ENCODE assay signal across 9 mouse cellular contexts in the genomic region with DNA sequence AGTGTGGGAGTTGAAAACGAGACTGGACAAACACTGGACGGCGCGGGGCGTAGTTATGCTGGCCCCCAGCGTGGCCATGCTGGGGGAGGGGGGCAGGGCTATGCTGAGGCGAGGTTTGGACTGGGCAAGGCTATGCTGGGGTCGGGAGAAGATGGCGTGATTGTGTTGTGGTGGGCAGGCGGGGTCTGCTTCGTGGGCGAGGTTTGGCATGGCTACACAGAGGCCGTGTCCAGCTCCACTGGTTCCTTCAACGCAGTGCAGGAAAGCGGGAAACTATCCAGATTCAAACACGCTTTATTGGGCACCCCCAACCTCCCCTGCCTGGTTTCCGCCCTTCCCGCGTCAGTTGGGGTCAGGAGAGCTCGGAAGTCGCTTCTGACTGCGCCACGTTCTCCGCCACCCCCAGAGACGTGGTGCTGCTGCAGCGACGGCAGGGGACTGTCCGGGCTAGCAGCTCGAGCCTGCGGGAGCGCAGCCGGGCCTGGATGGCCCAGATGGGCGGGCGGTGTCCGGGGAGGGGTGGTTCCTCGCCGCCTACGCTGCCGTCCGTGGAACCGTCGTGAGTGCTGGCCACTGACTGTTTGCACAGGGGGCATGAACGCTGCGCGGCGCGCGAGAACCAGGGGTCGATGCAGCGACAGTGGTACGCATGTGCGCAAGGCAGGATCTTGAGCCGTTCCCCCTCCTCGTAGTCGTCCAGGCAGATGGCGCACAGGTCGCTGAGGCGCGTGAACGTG. TPM values are rescaled to one million over a fixed set of nuclear protein-coding genes. Genes with fewer than 3 reads are reported as not detected.
A peak's percentile ranks its signal among the peaks of the same experiment; 100 is the strongest.
DNase-seq lines count a peak whose midpoint lies in the region; ATAC-seq lines count a peak whose summit lies in the region.
"Had no signal": no experiment of that assay in that cellular context is flagged by ENCODE, and none has a peak within 500 bp of the region (broad histone marks: within the 10 kb centered on the region; RNA-seq: fewer than 3 reads in every experiment).

No protein-coding gene starts in this region.

- 0 out of 2 replicates have a peak, but pooled peaks cover 4% of the 10 kb centered on the region for H3K36me3 ChIP-seq in heart, embryonic 10.5 days
- no peaks in the 10 kb centered on the region for H3K36me3 ChIP-seq in forebrain, embryonic 15.5 days
- H3K36me3 ChIP-seq in midbrain, embryonic 10.5 days = no peaks in the 10 kb centered on the region

- no peak for DNase-seq in heart, embryonic 10.5 days (ENCODE audit: low spot score)
- DNase-seq in heart, adult 8-10 months (ENCODE audit: low spot score) = no peak
- peak; percentile 56 for DNase-seq in ES-CJ7 (ENCODE audit: low read depth, low spot score)
- peak; percentile 41 for DNase-seq in midbrain, embryonic 10.5 days (ENCODE audit: low spot score)
- no peak for DNase-seq in right cerebral cortex, postnatal 36 days (ENCODE audit: low spot score in 2 of 2)
- DNase-seq in adipocyte (ENCODE audit: low spot score) = no peak
- DNase-seq in right cerebral cortex, adult 18-20 months = no peak

- H3K27me3 ChIP-seq in heart, embryonic 10.5 days (ENCODE audit: insufficient read depth, poor library complexity, severe bottlenecking) = peaks cover 78% of the 10 kb centered on the region
- H3K27me3 ChIP-seq in forebrain, embryonic 15.5 days = no peaks in the 10 kb centered on the region
- H3K27me3 ChIP-seq in midbrain, embryonic 10.5 days (ENCODE audit: low read depth, poor library complexity, severe bottlenecking) = peaks cover 87% of the 10 kb centered on the region

- H3K9ac ChIP-seq in forebrain, embryonic 15.5 days (replicated peaks) = peak overlapping the region; percentile 27

- H3K27ac ChIP-seq in heart, embryonic 10.5 days = peak overlapping the region; percentile 12; the same call in 1 of the 2 replicates
- peak overlapping the region; percentile 96 for H3K27ac ChIP-seq in forebrain, embryonic 15.5 days (replicated peaks)
- peak overlapping the region; percentile 49 for H3K27ac ChIP-seq in midbrain, embryonic 10.5 days (replicated peaks)

- H3K4me3 ChIP-seq in heart, embryonic 10.5 days = peak overlapping the region; percentile 44
- peak overlapping the region; percentile 28 for H3K4me3 ChIP-seq in forebrain, embryonic 15.5 days
- peak overlapping the region; percentile 42 for H3K4me3 ChIP-seq in midbrain, embryonic 10.5 days
- H3K4me3 ChIP-seq: erythroblast, embryonic 14.5 days had no signal

- peak overlapping the region; percentile 46 for H3K4me2 ChIP-seq in forebrain, embryonic 15.5 days (replicated peaks)

- peaks cover 7% of the 10 kb centered on the region for H3K9me3 ChIP-seq in heart, embryonic 10.5 days
- H3K9me3 ChIP-seq in forebrain, embryonic 15.5 days = no peaks in the 10 kb centered on the region
- H3K9me3 ChIP-seq in midbrain, embryonic 10.5 days (replicated peaks) = peaks cover 13% of the 10 kb centered on the region

- peaks cover 46% of the 10 kb centered on the region for H3K4me1 ChIP-seq in heart, embryonic 10.5 days
- H3K4me1 ChIP-seq in forebrain, embryonic 15.5 days = peaks cover 70% of the 10 kb centered on the region
- H3K4me1 ChIP-seq in midbrain, embryonic 10.5 days = peaks cover 70% of the 10 kb centered on the region

- 6% methylated on average over 60 of the region's 60 CpGs for WGBS in heart, embryonic 10.5 days
- WGBS in forebrain, embryonic 15.5 days = 10% methylated on average over 60 of the region's 60 CpGs
- 10% methylated on average over 60 of the region's 60 CpGs for WGBS in midbrain, embryonic 10.5 days

- no peak for ATAC-seq in forebrain, embryonic 15.5 days (replicated peaks)

RNA-seq across cellular contexts. Expression of a gene that starts 1.1 kb away (rescaled TPM):
- polyA plus RNA-seq in heart, embryonic 10.5 days (2016; fragmentation: Nextera tagmentation; extraction: Ambion mirVana) = not detected in 2 replicates
- total RNA-seq in heart, adult 8-10 months (2022) = not detected
- 0.14 and 0.36 TPM in 2 replicates for polyA plus RNA-seq in forebrain, embryonic 15.5 days (2015; fragmentation: Nextera tagmentation; extraction: Ambion mirVana)
- polyA plus RNA-seq in midbrain, embryonic 10.5 days (2016; fragmentation: Nextera tagmentation; extraction: Ambion mirVana) = not detected in 2 replicates
- polyA plus RNA-seq: erythroblast, embryonic 14.5 days had no signal

RNA-seq across cellular contexts. Expression of a gene that starts 34.9 kb away (rescaled TPM):
- polyA plus RNA-seq in heart, embryonic 10.5 days (2016; fragmentation: Nextera tagmentation; extraction: Ambion mirVana) = 50.4 and 73.5 TPM in 2 replicates
- total RNA-seq in heart, adult 8-10 months (2022) = 10 to 100 TPM; 54.3 to 66.4 (median 60.0) TPM
- polyA plus RNA-seq in forebrain, embryonic 15.5 days (2015; fragmentation: Nextera tagmentation; extraction: Ambion mirVana) = 375 and 409 TPM in 2 replicates
- 89.7 and 131 TPM in 2 replicates for polyA plus RNA-seq in midbrain, embryonic 10.5 days (2016; fragmentation: Nextera tagmentation; extraction: Ambion mirVana)

RNA-seq across cellular contexts. Expression of a gene that starts 43.0 kb away (rescaled TPM):
- 0.33 and 0.50 TPM in 2 replicates for polyA plus RNA-seq in heart, embryonic 10.5 days (2016; fragmentation: Nextera tagmentation; extraction: Ambion mirVana)
- under 1 TPM in 3 of 4 experiments, not detected in 1; 0.20 to 0.28 (median 0.22) TPM for total RNA-seq in heart, adult 8-10 months (2022)
- polyA plus RNA-seq in forebrain, embryonic 15.5 days (2015; fragmentation: Nextera tagmentation; extraction: Ambion mirVana) = 1.5 TPM in 2 replicates
- 0.80 and 0.89 TPM in 2 replicates for polyA plus RNA-seq in midbrain, embryonic 10.5 days (2016; fragmentation: Nextera tagmentation; extraction: Ambion mirVana)

Comparison
In these comparisons a context has a peak if more than half of its experiments do, and no peak if none do; other contexts are left out.
1. DNase-seq: peak in ES-CJ7 (single experiment) and midbrain, embryonic 10.5 days (single experiment); none in heart, embryonic 10.5 days (single experiment), heart, adult 8-10 months (single experiment), right cerebral cortex, postnatal 36 days (0 of 2), adipocyte (single experiment) and right cerebral cortex, adult 18-20 months (single experiment).
2. H3K27ac ChIP-seq: peak in every context shown above with its lines; median percentile 96 in forebrain, embryonic 15.5 days; 49 in midbrain, embryonic 10.5 days; 12 in heart, embryonic 10.5 days.
3. Peak in every context shown above with its lines, with median percentiles within 50 percentile points of each other: H3K4me3 ChIP-seq.